Mouse (Mus musculus): ENCODE measurements at regions not wholly inside any gene's neighbourhood (a gene's known extent, or its start where the extent isn't known, plus 50 kb on each side); places are given as distances from the start of the nearest gene placed in this dataset.

GRCm38 (mm10) chr12:25416571-25416970, 319.6 kb upstream of the Id2 start:
- TF ChIP-seq FLI1 (IDR thresholded peaks at IDR 0.05; ENCODE audit: low read length) = no peak
- TF ChIP-seq GATA1 (IDR thresholded peaks at IDR 0.05; ENCODE audit: borderline replicate concordance, low read length) = no peak

All from megakaryocyte, embryonic 14.5 days (primary cell).